Mouse (Mus musculus): Measurements from ENCODE around the gene Bola2. TPM values are rescaled to one million over a fixed set of nuclear protein-coding genes. Genes with fewer than 3 reads are reported as not detected.

Gene Bola2
- polyA plus RNA-seq, 1 experiment: 63.9 TPM

- DNase-seq: peak; percentile 98
- Histone ChIP-seq H3K27ac (ENCODE audit: insufficient read depth, low read depth, low read length) (peak within 1 kb of the TSS; percentile 99), H3K36me3 (ENCODE audit: control insufficient read depth, insufficient read depth, low read length) (no peaks in the 10 kb centered on the region), H3K4me1 (ENCODE audit: control insufficient read depth, insufficient read depth, low read length) (peaks cover 4% of the 10 kb centered on the region; the same call in 1 of the 2 replicates), H3K27me3 (replicated peaks; ENCODE audit: control insufficient read depth, insufficient read depth, low read length) (no peaks in the 10 kb centered on the region), H3K4me3 (ENCODE audit: insufficient read depth, low read depth, low read length) (peak within 1 kb of the TSS; percentile 97)
- TF ChIP-seq POLR2A (IDR thresholded peaks at IDR 0.05; ENCODE audit: low read depth, low read length): no peak
- TF ChIP-seq CTCF (conservative IDR thresholded peaks at IDR 0.05; ENCODE audit: insufficient read depth, insufficient read length, low read depth, low read length): peak; percentile 93
- WGBS: under 1% methylated on average over 40 of the region's 40 CpGs
Observed at GRCm38 (mm10) chr7:126695631-126696207, 518 bp downstream of the Bola2 start, which contains the start of gene Slx1b. TSS of gene Slx1b (minus strand) at chr7:126695784.

- no peak for DNase-seq
- Histone ChIP-seq H3K27me3 (replicated peaks; ENCODE audit: control insufficient read depth, insufficient read depth, low read length) (no peaks in the 10 kb centered on the region), H3K4me3 (ENCODE audit: insufficient read depth, low read depth, low read length) (peak overlapping the region; percentile 87), H3K36me3 (ENCODE audit: control insufficient read depth, insufficient read depth, low read length) (no peaks in the 10 kb centered on the region), H3K4me1 (ENCODE audit: control insufficient read depth, insufficient read depth, low read length) (0 out of 2 replicates have a peak, but pooled peaks cover 4% of the 10 kb centered on the region), H3K27ac (ENCODE audit: insufficient read depth, low read depth, low read length) (no peak overlapping the region)
- WGBS: 3% methylated on average over 17 of the region's 17 CpGs
- TF ChIP-seq POLR2A (IDR thresholded peaks at IDR 0.05; ENCODE audit: low read depth, low read length): no peak
- no peak for TF ChIP-seq CTCF (conservative IDR thresholded peaks at IDR 0.05; ENCODE audit: insufficient read depth, insufficient read length, low read depth, low read length)
Observed at GRCm38 (mm10) chr7:126696303-126696702, 1.1 kb downstream of the Bola2 start.

GRCm38 (mm10) chr7:126696886-126697285 is 1.7 kb downstream of the Bola2 start:
- WGBS: 75% methylated on average over 3 of the region's 3 CpGs
- no peak for TF ChIP-seq CTCF (conservative IDR thresholded peaks at IDR 0.05; ENCODE audit: insufficient read depth, insufficient read length, low read depth, low read length)
- no peak for TF ChIP-seq POLR2A (IDR thresholded peaks at IDR 0.05; ENCODE audit: low read depth, low read length)
- no peaks in the 10 kb centered on the region for H3K36me3 ChIP-seq (ENCODE audit: control insufficient read depth, insufficient read depth, low read length)
- no peak overlapping the region for H3K27ac ChIP-seq (ENCODE audit: insufficient read depth, low read depth, low read length)
- H3K4me1 ChIP-seq (ENCODE audit: control insufficient read depth, insufficient read depth, low read length): 0 out of 2 replicates have a peak, but pooled peaks cover 4% of the 10 kb centered on the region
- no peak for DNase-seq
- no peak overlapping the region for H3K4me3 ChIP-seq (ENCODE audit: insufficient read depth, low read depth, low read length)
- no peaks in the 10 kb centered on the region for H3K27me3 ChIP-seq (replicated peaks; ENCODE audit: control insufficient read depth, insufficient read depth, low read length)

- H3K27ac ChIP-seq (ENCODE audit: insufficient read depth, low read depth, low read length): no peak overlapping the region
- 92% methylated on average over 8 of the region's 8 CpGs for WGBS
- TF ChIP-seq CTCF (conservative IDR thresholded peaks at IDR 0.05; ENCODE audit: insufficient read depth, insufficient read length, low read depth, low read length): no peak
- 0 out of 2 replicates have a peak, but pooled peaks cover 4% of the 10 kb centered on the region for H3K4me1 ChIP-seq (ENCODE audit: control insufficient read depth, insufficient read depth, low read length)
- DNase-seq: no peak
- H3K27me3 ChIP-seq (replicated peaks; ENCODE audit: control insufficient read depth, insufficient read depth, low read length): no peaks in the 10 kb centered on the region
- no peaks in the 10 kb centered on the region for H3K36me3 ChIP-seq (ENCODE audit: control insufficient read depth, insufficient read depth, low read length)
- no peak overlapping the region for H3K4me3 ChIP-seq (ENCODE audit: insufficient read depth, low read depth, low read length)
Observed at GRCm38 (mm10) chr7:126697838-126698237, 2.6 kb downstream of the Bola2 start.

GRCm38 (mm10) chr7:126700063-126701015 is 5.1 kb downstream of the Bola2 start:
- H3K4me3 ChIP-seq (ENCODE audit: insufficient read depth, low read depth, low read length): no peak overlapping the region
- WGBS: 84% methylated on average over 25 of the region's 25 CpGs

GRCm38 (mm10) chr7:126701070-126701469 is 5.9 kb downstream of the Bola2 start:
- H3K27me3 ChIP-seq (replicated peaks; ENCODE audit: control insufficient read depth, insufficient read depth, low read length): 0 out of 2 replicates have a peak, but pooled peaks cover 2% of the 10 kb centered on the region
- H3K36me3 ChIP-seq (ENCODE audit: control insufficient read depth, insufficient read depth, low read length): no peaks in the 10 kb centered on the region
- H3K4me1 ChIP-seq (ENCODE audit: control insufficient read depth, insufficient read depth, low read length): 0 out of 2 replicates have a peak, but pooled peaks cover 4% of the 10 kb centered on the region
- no peak overlapping the region for H3K4me3 ChIP-seq (ENCODE audit: insufficient read depth, low read depth, low read length)
- peak; percentile 82 for TF ChIP-seq CTCF (conservative IDR thresholded peaks at IDR 0.05; ENCODE audit: insufficient read depth, insufficient read length, low read depth, low read length)
- TF ChIP-seq POLR2A (IDR thresholded peaks at IDR 0.05; ENCODE audit: low read depth, low read length): no peak
- under 1% methylated on average over 11 of the region's 11 CpGs for WGBS
- DNase-seq: peak; percentile 88
- H3K27ac ChIP-seq (ENCODE audit: insufficient read depth, low read depth, low read length): no peak overlapping the region

More at GRCm38 (mm10) chr7:126700063-126701015, 5.1 kb downstream of the Bola2 start:
- Histone ChIP-seq H3K27me3 (replicated peaks; ENCODE audit: control insufficient read depth, insufficient read depth, low read length) (0 out of 2 replicates have a peak, but pooled peaks cover 2% of the 10 kb centered on the region), H3K36me3 (ENCODE audit: control insufficient read depth, insufficient read depth, low read length) (no peaks in the 10 kb centered on the region), H3K27ac (ENCODE audit: insufficient read depth, low read depth, low read length) (no peak overlapping the region), H3K4me1 (ENCODE audit: control insufficient read depth, insufficient read depth, low read length) (0 out of 2 replicates have a peak, but pooled peaks cover 4% of the 10 kb centered on the region)
- no peak for TF ChIP-seq CTCF (conservative IDR thresholded peaks at IDR 0.05; ENCODE audit: insufficient read depth, insufficient read length, low read depth, low read length)
- TF ChIP-seq POLR2A (IDR thresholded peaks at IDR 0.05; ENCODE audit: low read depth, low read length): no peak
- no peak for DNase-seq

Data from kidney, adult 2 months (tissue).